Mouse (Mus musculus): ENCODE measurements around the gene Nid1.

The Nid1 gene

GRCm38 (mm10) chr13:13547889-13548288 is 110.5 kb downstream of the Nid1 start:
- DNase-seq (ENCODE audit: low read depth) = no peak

GRCm38 (mm10) chr13:13548431-13549190 is 111.3 kb downstream of the Nid1 start:
- DNase-seq (ENCODE audit: low read depth) = peak; percentile 64

- DNase-seq (ENCODE audit: low read depth) = no peak
Observed at GRCm38 (mm10) chr13:13549687-13550660, 112.6 kb downstream of the Nid1 start.

GRCm38 (mm10) chr13:13552020-13552419 is 114.7 kb downstream of the Nid1 start:
- DNase-seq (ENCODE audit: low read depth) = peak; percentile 73

- DNase-seq (ENCODE audit: low read depth) = no peak
Observed at GRCm38 (mm10) chr13:13553660-13554059, 116.3 kb downstream of the Nid1 start.

GRCm38 (mm10) chr13:13555196-13555595 is 117.8 kb downstream of the Nid1 start:
- no peak for DNase-seq (ENCODE audit: low read depth)

- no peak for DNase-seq (ENCODE audit: low read depth)
Observed at GRCm38 (mm10) chr13:13557001-13557743, 119.8 kb downstream of the Nid1 start.

GRCm38 (mm10) chr13:13558251-13558650 is 120.9 kb downstream of the Nid1 start:
- DNase-seq (ENCODE audit: low read depth) = no peak

GRCm38 (mm10) chr13:13558900-13559299 is 121.5 kb downstream of the Nid1 start:
- no peak for DNase-seq (ENCODE audit: low read depth)

Data from NIH3T3 (cell line).